Mouse (Mus musculus): ENCODE data around the gene Ecm1. TPM values are rescaled to one million over a fixed set of nuclear protein-coding genes. Genes with fewer than 3 reads are reported as not detected.
"Not testable (repeated sequence)": the region's sequence is repeated elsewhere in the genome, so short reads cannot be mapped to it uniquely, and the experiment has no call there.

Ecm1 gene
- polyA plus RNA-seq, 1 experiment from 2014 or later, result 16.8 TPM

- ATAC-seq (ENCODE audit: low read depth), result not testable (repeated sequence)
Measured at GRCm38 (mm10) chr3:95690552-95690951, 48.8 kb downstream of the Ecm1 start.

GRCm38 (mm10) chr3:95689940-95690339 is 49.4 kb downstream of the Ecm1 start:
- Histone ChIP-seq H3K4me1 (ENCODE audit: control insufficient read depth, insufficient read depth, low read length) (peaks cover 27% of the 10 kb centered on the region), H3K4me2 (ENCODE audit: low read depth, low read length) (no peak overlapping the region), H3K9me3 (ENCODE audit: control insufficient read depth, low read length) (no peaks in the 10 kb centered on the region), H3K36me3 (ENCODE audit: control insufficient read depth, insufficient read depth, low read length) (no peaks in the 10 kb centered on the region), H3K27me3 (replicated peaks; ENCODE audit: control insufficient read depth, insufficient read depth, low read length) (no peaks in the 10 kb centered on the region), H3K4me3 (ENCODE audit: low read depth, low read length) (no peak overlapping the region), H3K9ac (ENCODE audit: low read depth, low read length) (no peak overlapping the region), H3K27ac (replicated peaks; ENCODE audit: low read depth, low read length) (no peak overlapping the region)
- no peak for ATAC-seq (ENCODE audit: low read depth)
- DNase-seq (ENCODE audit: low spot score), result peak; percentile 46
- 38% methylated on average over 2 of the region's 2 CpGs for WGBS

More at GRCm38 (mm10) chr3:95690552-95690951, 48.8 kb downstream of the Ecm1 start:
- not testable (repeated sequence) for H3K36me3 ChIP-seq (ENCODE audit: control insufficient read depth, insufficient read depth, low read length); H3K27me3 ChIP-seq (replicated peaks; ENCODE audit: control insufficient read depth, insufficient read depth, low read length); DNase-seq (ENCODE audit: low spot score); H3K4me3 ChIP-seq (ENCODE audit: low read depth, low read length); H3K9ac ChIP-seq (ENCODE audit: low read depth, low read length); H3K9me3 ChIP-seq (ENCODE audit: control insufficient read depth, low read length); H3K4me2 ChIP-seq (ENCODE audit: low read depth, low read length); H3K27ac ChIP-seq (replicated peaks; ENCODE audit: low read depth, low read length)
- WGBS, result 84% methylated on average over 2 of the region's 2 CpGs
- peaks cover 29% of the 10 kb centered on the region for H3K4me1 ChIP-seq (ENCODE audit: control insufficient read depth, insufficient read depth, low read length)

DNA sequence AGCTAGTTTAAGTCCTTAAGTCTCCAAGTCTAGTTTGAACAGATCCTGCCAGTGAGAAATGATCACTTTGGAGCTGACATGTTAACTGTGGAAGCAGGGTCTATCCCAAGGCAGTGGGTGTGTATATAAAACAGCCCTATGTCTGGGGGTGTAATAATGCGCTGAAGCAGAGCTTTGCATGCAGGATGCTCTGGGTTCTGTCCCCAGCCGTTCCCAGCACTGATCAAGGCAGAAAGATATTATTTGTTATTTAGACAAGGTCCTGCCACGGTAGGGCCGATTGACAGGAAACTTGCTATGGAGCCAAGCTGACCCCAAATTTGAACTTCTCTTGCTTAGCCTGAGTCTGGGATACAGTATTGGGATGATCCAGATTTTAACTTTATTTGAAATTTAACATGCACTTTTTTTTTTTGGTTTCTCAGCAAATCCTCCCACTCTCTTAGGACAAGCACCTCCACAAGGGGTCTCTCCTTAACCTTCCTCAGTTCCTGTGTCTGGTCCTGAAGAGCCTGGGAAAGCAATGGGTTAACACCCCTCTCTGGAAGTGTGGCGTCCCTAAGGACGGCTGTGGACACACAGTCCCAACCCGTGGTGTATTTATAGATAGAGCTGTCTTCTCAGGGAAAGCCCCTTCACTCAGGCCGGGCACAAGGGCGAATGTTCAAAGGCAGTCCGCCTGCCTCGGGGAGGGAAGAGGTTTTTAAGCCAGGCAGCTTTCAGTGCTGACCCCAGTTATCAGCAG is 50.0 kb downstream of the Ecm1 start:
- Histone ChIP-seq H3K27me3 (replicated peaks; ENCODE audit: control insufficient read depth, insufficient read depth, low read length) (no peaks in the 10 kb centered on the region), H3K4me2 (ENCODE audit: low read depth, low read length) (no peak overlapping the region), H3K27ac (replicated peaks; ENCODE audit: low read depth, low read length) (peak overlapping the region; percentile 88; the same call in 1 of the 2 replicates), H3K36me3 (ENCODE audit: control insufficient read depth, insufficient read depth, low read length) (no peaks in the 10 kb centered on the region), H3K4me3 (ENCODE audit: low read depth, low read length) (no peak overlapping the region), H3K4me1 (ENCODE audit: control insufficient read depth, insufficient read depth, low read length) (peaks cover 25% of the 10 kb centered on the region), H3K9ac (ENCODE audit: low read depth, low read length) (no peak overlapping the region), H3K9me3 (ENCODE audit: control insufficient read depth, low read length) (no peaks in the 10 kb centered on the region)
- no peak for ATAC-seq (ENCODE audit: low read depth)
- 22% methylated on average over 11 of the region's 11 CpGs for WGBS
- DNase-seq (ENCODE audit: low spot score), result peak; percentile 60

DNA sequence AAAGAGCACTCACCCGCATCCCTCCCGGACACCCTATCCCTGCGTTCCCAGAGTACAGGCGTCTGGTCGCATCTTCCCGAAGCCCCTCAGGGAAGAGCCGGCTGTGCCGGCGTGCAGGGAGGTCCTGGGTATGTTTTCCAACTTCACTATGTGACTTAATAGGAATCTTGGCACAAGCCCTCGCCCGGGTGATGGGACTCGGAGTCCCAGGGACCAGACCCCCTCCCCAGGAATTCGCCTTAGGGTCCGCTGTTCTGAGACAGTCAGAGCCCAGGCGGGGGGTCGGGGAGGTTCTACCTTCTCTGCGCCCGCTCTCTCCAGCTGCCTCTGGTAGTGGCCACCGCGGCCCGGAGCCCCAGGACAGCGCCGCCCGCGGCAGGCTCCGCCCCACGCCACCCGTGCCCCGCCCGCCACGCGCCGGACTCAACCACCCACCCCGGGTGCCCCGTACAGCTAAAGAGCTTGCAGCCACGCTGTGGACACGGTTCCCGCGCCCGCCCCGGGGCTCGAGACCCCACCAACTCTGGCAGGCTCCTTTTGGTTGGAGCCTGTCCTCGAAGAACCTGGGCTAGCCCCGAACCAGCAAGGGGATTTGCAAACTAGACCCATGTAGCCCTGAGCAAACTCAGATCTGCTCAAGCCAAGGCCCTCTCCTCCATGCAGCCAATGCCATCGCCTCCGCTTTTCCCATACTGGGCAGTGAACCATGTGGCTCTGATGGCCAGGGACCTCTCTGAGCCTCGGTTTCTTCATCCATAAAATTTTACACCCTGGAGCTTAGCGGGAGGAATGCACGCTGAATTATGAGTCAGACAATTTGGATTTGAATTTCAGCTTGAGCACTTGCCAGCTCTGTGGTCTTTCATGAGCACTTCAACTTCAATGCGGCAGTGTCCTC is 51.6 kb downstream of the Ecm1 start, which contains the start of gene Adamtsl4:
Gene Adamtsl4 (minus strand): TSS at position 394 of the 898 bp plus-strand sequence.
- Histone ChIP-seq H3K27me3 (replicated peaks; ENCODE audit: control insufficient read depth, insufficient read depth, low read length) (no peaks in the 10 kb centered on the region), H3K9ac (ENCODE audit: low read depth, low read length) (peak within 1 kb of the TSS; percentile 65), H3K27ac (replicated peaks; ENCODE audit: low read depth, low read length) (peak within 1 kb of the TSS; percentile 88), H3K9me3 (ENCODE audit: control insufficient read depth, low read length) (no peaks in the 10 kb centered on the region), H3K36me3 (ENCODE audit: control insufficient read depth, insufficient read depth, low read length) (no peaks in the 10 kb centered on the region), H3K4me1 (ENCODE audit: control insufficient read depth, insufficient read depth, low read length) (peaks cover 25% of the 10 kb centered on the region), H3K4me2 (ENCODE audit: low read depth, low read length) (peak within 1 kb of the TSS; percentile 93), H3K4me3 (ENCODE audit: low read depth, low read length) (peak within 1 kb of the TSS; percentile 47)
- WGBS, result 3% methylated on average over 38 of the region's 50 CpGs
- peak; percentile 94 for DNase-seq (ENCODE audit: low spot score)
- ATAC-seq (ENCODE audit: low read depth), result peak; percentile 82

- peaks cover 25% of the 10 kb centered on the region for H3K4me1 ChIP-seq (ENCODE audit: control insufficient read depth, insufficient read depth, low read length)
- WGBS, result 10% methylated on average over 4 of the region's 4 CpGs
Measured at GRCm38 (mm10) chr3:95687168-95687523, 52.2 kb downstream of the Ecm1 start.

GRCm38 (mm10) chr3:95686492-95687167 is 52.7 kb downstream of the Ecm1 start:
- Histone ChIP-seq H3K4me3 (ENCODE audit: low read depth, low read length) (peak overlapping the region; percentile 47), H3K27me3 (replicated peaks; ENCODE audit: control insufficient read depth, insufficient read depth, low read length) (no peaks in the 10 kb centered on the region), H3K9me3 (ENCODE audit: control insufficient read depth, low read length) (no peaks in the 10 kb centered on the region), H3K4me1 (ENCODE audit: control insufficient read depth, insufficient read depth, low read length) (peaks cover 27% of the 10 kb centered on the region), H3K27ac (replicated peaks; ENCODE audit: low read depth, low read length) (peak overlapping the region; percentile 13; the same call in 1 of the 2 replicates), H3K4me2 (ENCODE audit: low read depth, low read length) (peak overlapping the region; percentile 93), H3K9ac (ENCODE audit: low read depth, low read length) (0 out of 2 replicates have a peak overlapping the region, but pooled peaks have one; percentile 5), H3K36me3 (ENCODE audit: control insufficient read depth, insufficient read depth, low read length) (no peaks in the 10 kb centered on the region)
- ATAC-seq (ENCODE audit: low read depth) (no peak), DNase-seq (ENCODE audit: low spot score) (no peak)
- WGBS, result 47% methylated on average over 8 of the region's 10 CpGs

More at GRCm38 (mm10) chr3:95687168-95687523, 52.2 kb downstream of the Ecm1 start:
- Histone ChIP-seq H3K27me3 (replicated peaks; ENCODE audit: control insufficient read depth, insufficient read depth, low read length) (no peaks in the 10 kb centered on the region), H3K9ac (ENCODE audit: low read depth, low read length) (peak overlapping the region; percentile 65; the same call in 1 of the 2 replicates), H3K27ac (replicated peaks; ENCODE audit: low read depth, low read length) (peak overlapping the region; percentile 88), H3K4me2 (ENCODE audit: low read depth, low read length) (peak overlapping the region; percentile 93), H3K4me3 (ENCODE audit: low read depth, low read length) (peak overlapping the region; percentile 47), H3K9me3 (ENCODE audit: control insufficient read depth, low read length) (no peaks in the 10 kb centered on the region), H3K36me3 (ENCODE audit: control insufficient read depth, insufficient read depth, low read length) (no peaks in the 10 kb centered on the region)
- ATAC-seq (ENCODE audit: low read depth) (peak; percentile 6; the same call in 1 of the 2 replicates), DNase-seq (ENCODE audit: low spot score) (no peak)

DNA sequence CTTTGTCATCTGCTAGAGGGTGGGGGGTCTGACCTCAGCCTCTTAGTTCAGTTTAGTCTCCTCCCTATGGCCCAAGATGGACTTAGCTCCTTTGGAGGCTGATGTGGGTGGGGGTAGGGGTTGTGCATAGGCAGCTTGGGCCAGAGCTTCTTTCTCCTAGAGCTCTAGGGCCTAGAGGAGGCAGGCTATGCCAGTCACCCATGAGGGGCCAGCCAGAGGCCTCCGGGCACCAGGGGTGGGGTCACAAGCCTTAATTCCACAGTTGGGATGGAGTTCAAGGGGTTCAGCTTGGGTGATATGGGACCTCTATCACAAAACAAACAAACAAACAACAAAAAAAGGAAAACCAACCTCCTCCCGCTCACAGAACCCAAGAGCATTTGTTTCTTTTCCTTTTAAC is 53.7 kb downstream of the Ecm1 start:
- no peaks in the 10 kb centered on the region for H3K9me3 ChIP-seq (ENCODE audit: control insufficient read depth, low read length)
- H3K36me3 ChIP-seq (ENCODE audit: control insufficient read depth, insufficient read depth, low read length), result no peaks in the 10 kb centered on the region
- no peak overlapping the region for H3K9ac ChIP-seq (ENCODE audit: low read depth, low read length)
- no peak overlapping the region for H3K4me3 ChIP-seq (ENCODE audit: low read depth, low read length)
- H3K27me3 ChIP-seq (replicated peaks; ENCODE audit: control insufficient read depth, insufficient read depth, low read length), result no peaks in the 10 kb centered on the region
- DNase-seq (ENCODE audit: low spot score), result no peak
- 76% methylated on average over 2 of the region's 2 CpGs for WGBS
- H3K4me2 ChIP-seq (ENCODE audit: low read depth, low read length), result no peak overlapping the region
- H3K27ac ChIP-seq (replicated peaks; ENCODE audit: low read depth, low read length), result no peak overlapping the region
- H3K4me1 ChIP-seq (ENCODE audit: control insufficient read depth, insufficient read depth, low read length), result peaks cover 31% of the 10 kb centered on the region
- no peak for ATAC-seq (ENCODE audit: low read depth)

GRCm38 (mm10) chr3:95685301-95685700 is 54.1 kb downstream of the Ecm1 start:
- Histone ChIP-seq H3K27me3 (replicated peaks; ENCODE audit: control insufficient read depth, insufficient read depth, low read length) (no peaks in the 10 kb centered on the region), H3K36me3 (ENCODE audit: control insufficient read depth, insufficient read depth, low read length) (no peaks in the 10 kb centered on the region), H3K4me2 (ENCODE audit: low read depth, low read length) (no peak overlapping the region), H3K4me1 (ENCODE audit: control insufficient read depth, insufficient read depth, low read length) (peaks cover 31% of the 10 kb centered on the region), H3K9ac (ENCODE audit: low read depth, low read length) (no peak overlapping the region), H3K9me3 (ENCODE audit: control insufficient read depth, low read length) (no peaks in the 10 kb centered on the region), H3K4me3 (ENCODE audit: low read depth, low read length) (no peak overlapping the region), H3K27ac (replicated peaks; ENCODE audit: low read depth, low read length) (no peak overlapping the region)
- DNase-seq (ENCODE audit: low spot score), result no peak
- 76% methylated on average over 4 of the region's 4 CpGs for WGBS
- ATAC-seq (ENCODE audit: low read depth), result no peak
